Mouse (Mus musculus) limb, embryonic 15.5 days (tissue): ENCODE measurements around the gene Acvr2b. TPM values are rescaled to one million over a fixed set of nuclear protein-coding genes. Genes with fewer than 3 reads are reported as not detected.
A peak's percentile ranks its signal among the peaks of the same experiment; 100 is the strongest.

Experiments
- ATAC-seq: fragments of 200-750 bp; cut with Nextera tagmentation; 2 replicates; pipeline ENCODE4 v1.8.0; 2017; ENCODE audit warnings: low read depth, moderate TSS enrichment; ENCODE audit not compliant: insufficient number of reproducible peaks, low FRiP score, low TSS enrichment
- H3K27ac ChIP-seq: fragments of 300-500 bp; sonication (generic); 2 replicates; pipeline ENCODE4 v1.5.1; 2015; ENCODE audit warnings: moderate library complexity, mild to moderate bottlenecking, inconsistent platforms
- H3K27me3 ChIP-seq: fragments of 300-500 bp; sonication (generic); 2 replicates; pipeline ENCODE4 v1.6.1; 2015; ENCODE audit warnings: inconsistent platforms
- H3K36me3 ChIP-seq: fragments of 300-500 bp; sonication (generic); 2 replicates; pipeline ENCODE4 v1.6.1; 2015; ENCODE audit warnings: inconsistent platforms
- H3K4me1 ChIP-seq: fragments of 300-500 bp; sonication (generic); 2 replicates; pipeline ENCODE4 v1.6.1; 2015; ENCODE audit warnings: inconsistent platforms
- H3K4me2 ChIP-seq: fragments of 300-500 bp; sonication (generic); 2 replicates; pipeline ENCODE4 v1.6.1; 2015; ENCODE audit warnings: mild to moderate bottlenecking, inconsistent platforms
- H3K4me3 ChIP-seq: fragments of 300-500 bp; sonication (generic); 2 replicates; pipeline ENCODE4 v1.5.1; 2015; ENCODE audit warnings: mild to moderate bottlenecking, inconsistent platforms
- H3K9ac ChIP-seq: fragments of 300-500 bp; sonication (generic); 2 replicates; pipeline ENCODE4 v1.6.1; 2015; ENCODE audit warnings: inconsistent platforms
- H3K9me3 ChIP-seq: fragments of 300-500 bp; sonication (generic); 2 replicates; pipeline ENCODE4 v1.6.1; 2016; ENCODE audit warnings: inconsistent platforms
- WGBS: fragments of 180-500 bp; shearing (Covaris S2); methylation state at CpG from one replicate; pipeline ENCODE4 v1.1.7; 2015; 5-methylcytosine and 5-hydroxymethylcytosine counted together
- polyA plus RNA-seq: library from polyadenylated mRNA; unstranded; fragments of >200 nt; fragmentation: Nextera tagmentation; extraction: Ambion mirVana; gene quantifications from 2 replicates; pipeline ENCODE4 v1.2.1, GENCODE M21; 2015

Gene Acvr2b
- polyA plus RNA-seq, 1 experiment from 2014 or later, result 14.9 TPM

GRCm38 (mm10) chr9:119444738-119445429 lies 43.0 kb downstream of the Acvr2b start, which contains the start of gene Exog:
TSS of gene Exog (plus strand) at chr9:119444943.
- H3K27me3 ChIP-seq, result no peaks in the 10 kb centered on the region
- peak within 1 kb of the TSS; percentile 90 for H3K27ac ChIP-seq
- WGBS, result under 1% methylated on average over 52 of the region's 52 CpGs
- no peaks in the 10 kb centered on the region for H3K9me3 ChIP-seq
- peak; percentile 87 for ATAC-seq
- H3K9ac ChIP-seq, result peak within 1 kb of the TSS; percentile 92
- H3K4me2 ChIP-seq, result peak within 1 kb of the TSS; percentile 82
- peaks cover 32% of the 10 kb centered on the region for H3K36me3 ChIP-seq
- H3K4me1 ChIP-seq, result peaks cover 14% of the 10 kb centered on the region
- H3K4me3 ChIP-seq, result peak within 1 kb of the TSS; percentile 91

- Histone ChIP-seq H3K27me3 (no peaks in the 10 kb centered on the region), H3K9ac (peak overlapping the region; percentile 92), H3K36me3 (peaks cover 39% of the 10 kb centered on the region), H3K4me3 (peak overlapping the region; percentile 91), H3K4me2 (peak overlapping the region; percentile 82), H3K4me1 (peaks cover 14% of the 10 kb centered on the region), H3K27ac (no peak overlapping the region), H3K9me3 (no peaks in the 10 kb centered on the region)
- no peak for ATAC-seq
- WGBS, result 38% methylated on average over 6 of the region's 6 CpGs
Observed at GRCm38 (mm10) chr9:119445737-119446136, 43.8 kb downstream of the Acvr2b start.

GRCm38 (mm10) chr9:119455967-119456366 lies 54.0 kb downstream of the Acvr2b start:
- Histone ChIP-seq H3K4me2 (no peak overlapping the region), H3K4me1 (no peaks in the 10 kb centered on the region), H3K9ac (no peak overlapping the region), H3K4me3 (no peak overlapping the region), H3K27ac (no peak overlapping the region), H3K27me3 (no peaks in the 10 kb centered on the region), H3K36me3 (peaks cover 50% of the 10 kb centered on the region), H3K9me3 (no peaks in the 10 kb centered on the region)
- WGBS, result 84% methylated on average over 14 of the region's 14 CpGs
- ATAC-seq, result no peak

GRCm38 (mm10) chr9:119457122-119457521 lies 55.2 kb downstream of the Acvr2b start:
- peaks cover 46% of the 10 kb centered on the region for H3K36me3 ChIP-seq
- H3K27ac ChIP-seq, result no peak overlapping the region
- no peak overlapping the region for H3K4me3 ChIP-seq
- H3K9me3 ChIP-seq, result no peaks in the 10 kb centered on the region
- H3K4me2 ChIP-seq, result no peak overlapping the region
- H3K9ac ChIP-seq, result no peak overlapping the region
- ATAC-seq, result no peak
- H3K4me1 ChIP-seq, result no peaks in the 10 kb centered on the region
- 85% methylated on average over 14 of the region's 14 CpGs for WGBS
- no peaks in the 10 kb centered on the region for H3K27me3 ChIP-seq

GRCm38 (mm10) chr9:119460410-119460809 lies 58.5 kb downstream of the Acvr2b start:
- H3K27ac ChIP-seq, result no peak overlapping the region
- no peak overlapping the region for H3K4me2 ChIP-seq
- H3K4me3 ChIP-seq, result no peak overlapping the region
- H3K9ac ChIP-seq, result no peak overlapping the region
- no peaks in the 10 kb centered on the region for H3K4me1 ChIP-seq
- ATAC-seq, result no peak
- peaks cover 61% of the 10 kb centered on the region for H3K36me3 ChIP-seq
- H3K9me3 ChIP-seq, result no peaks in the 10 kb centered on the region
- 48% methylated on average over 8 of the region's 8 CpGs for WGBS
- H3K27me3 ChIP-seq, result no peaks in the 10 kb centered on the region

- H3K36me3 ChIP-seq, result peaks cover 61% of the 10 kb centered on the region
- H3K9ac ChIP-seq, result no peak overlapping the region
- no peak overlapping the region for H3K4me3 ChIP-seq
- 90% methylated on average over 6 of the region's 6 CpGs for WGBS
- H3K4me1 ChIP-seq, result no peaks in the 10 kb centered on the region
- ATAC-seq, result no peak
- no peak overlapping the region for H3K27ac ChIP-seq
- no peaks in the 10 kb centered on the region for H3K27me3 ChIP-seq
- H3K9me3 ChIP-seq, result no peaks in the 10 kb centered on the region
- H3K4me2 ChIP-seq, result no peak overlapping the region
Observed at GRCm38 (mm10) chr9:119465056-119465455, 63.1 kb downstream of the Acvr2b start.

- H3K27ac ChIP-seq, result no peak overlapping the region
- no peak overlapping the region for H3K4me2 ChIP-seq
- H3K9me3 ChIP-seq, result no peaks in the 10 kb centered on the region
- H3K36me3 ChIP-seq, result peaks cover 61% of the 10 kb centered on the region
- ATAC-seq, result no peak
- H3K9ac ChIP-seq, result no peak overlapping the region
- no peaks in the 10 kb centered on the region for H3K27me3 ChIP-seq
- no peaks in the 10 kb centered on the region for H3K4me1 ChIP-seq
- H3K4me3 ChIP-seq, result no peak overlapping the region
- 68% methylated on average over 7 of the region's 7 CpGs for WGBS
Observed at GRCm38 (mm10) chr9:119465595-119465994, 63.7 kb downstream of the Acvr2b start.

- Histone ChIP-seq H3K4me2 (no peak overlapping the region), H3K4me3 (no peak overlapping the region), H3K36me3 (peaks cover 27% of the 10 kb centered on the region), H3K9me3 (no peaks in the 10 kb centered on the region), H3K4me1 (no peaks in the 10 kb centered on the region), H3K27me3 (no peaks in the 10 kb centered on the region), H3K9ac (no peak overlapping the region), H3K27ac (no peak overlapping the region)
- 72% methylated on average over 8 of the region's 8 CpGs for WGBS
- no peak for ATAC-seq
Observed at GRCm38 (mm10) chr9:119469691-119470353, 67.9 kb downstream of the Acvr2b start.

- no peak overlapping the region for H3K9ac ChIP-seq
- no peak overlapping the region for H3K4me3 ChIP-seq
- no peak overlapping the region for H3K27ac ChIP-seq
- no peak overlapping the region for H3K4me2 ChIP-seq
- H3K9me3 ChIP-seq, result no peaks in the 10 kb centered on the region
- 83% methylated on average over 11 of the region's 11 CpGs for WGBS
- peaks cover 8% of the 10 kb centered on the region for H3K36me3 ChIP-seq
- H3K27me3 ChIP-seq, result no peaks in the 10 kb centered on the region
- H3K4me1 ChIP-seq, result peaks cover 2% of the 10 kb centered on the region; the same call in 1 of the 2 replicates
- no peak for ATAC-seq
Observed at GRCm38 (mm10) chr9:119472412-119472918, 70.5 kb downstream of the Acvr2b start.

GRCm38 (mm10) chr9:119473011-119473410 lies 71.1 kb downstream of the Acvr2b start:
- Histone ChIP-seq H3K4me1 (peaks cover 4% of the 10 kb centered on the region; the same call in 1 of the 2 replicates), H3K36me3 (peaks cover 3% of the 10 kb centered on the region; the same call in 1 of the 2 replicates), H3K27ac (no peak overlapping the region), H3K4me3 (no peak overlapping the region), H3K9me3 (no peaks in the 10 kb centered on the region), H3K4me2 (no peak overlapping the region), H3K9ac (no peak overlapping the region), H3K27me3 (no peaks in the 10 kb centered on the region)
- WGBS, result 87% methylated on average over 1 of the region's 1 CpGs
- no peak for ATAC-seq

- Histone ChIP-seq H3K9me3 (no peaks in the 10 kb centered on the region), H3K4me1 (peaks cover 4% of the 10 kb centered on the region; the same call in 1 of the 2 replicates), H3K36me3 (no peaks in the 10 kb centered on the region; the same call in 1 of the 2 replicates), H3K4me3 (no peak overlapping the region), H3K27ac (no peak overlapping the region), H3K27me3 (no peaks in the 10 kb centered on the region), H3K9ac (no peak overlapping the region), H3K4me2 (no peak overlapping the region)
- no peak for ATAC-seq
- WGBS, result 76% methylated on average over 9 of the region's 9 CpGs
Observed at GRCm38 (mm10) chr9:119473608-119474164, 71.8 kb downstream of the Acvr2b start.
